Mouse (Mus musculus) c-Kit-positive CD71-positive TER-119-positive erythroid progenitor cells, embryonic 14.5 days (primary cell): ENCODE measurements around the gene 4930562C15Rik.
A peak's percentile ranks its signal among the peaks of the same experiment; 100 is the strongest.

Experiments used
- DNase-seq: peaks from one replicate; pipeline ENCODE4 v3.0.0-alpha.2; 2013; ENCODE audit warnings: low spot score

The 4930562C15Rik gene

DNA sequence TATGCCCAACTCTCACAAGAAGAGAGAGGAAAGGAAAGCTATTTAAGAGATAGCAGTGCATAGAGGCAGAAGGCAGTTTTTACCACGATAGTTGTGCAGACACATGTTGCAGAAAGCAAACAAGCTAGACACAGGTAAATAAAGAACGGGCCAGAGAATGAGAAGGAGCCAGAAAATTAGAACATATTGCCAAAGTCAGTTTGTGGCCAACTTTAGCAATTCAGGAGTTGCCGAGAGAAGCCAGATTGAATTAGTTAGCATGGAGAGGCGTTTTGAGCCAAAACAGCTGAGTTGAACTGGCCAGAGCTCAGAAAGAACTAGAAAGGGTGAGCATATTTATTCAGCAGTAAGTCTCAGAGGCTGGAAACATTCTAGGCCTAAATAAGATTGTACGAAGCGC lies 57.0 kb downstream of the 4930562C15Rik start:
- no peak for DNase-seq

DNA sequence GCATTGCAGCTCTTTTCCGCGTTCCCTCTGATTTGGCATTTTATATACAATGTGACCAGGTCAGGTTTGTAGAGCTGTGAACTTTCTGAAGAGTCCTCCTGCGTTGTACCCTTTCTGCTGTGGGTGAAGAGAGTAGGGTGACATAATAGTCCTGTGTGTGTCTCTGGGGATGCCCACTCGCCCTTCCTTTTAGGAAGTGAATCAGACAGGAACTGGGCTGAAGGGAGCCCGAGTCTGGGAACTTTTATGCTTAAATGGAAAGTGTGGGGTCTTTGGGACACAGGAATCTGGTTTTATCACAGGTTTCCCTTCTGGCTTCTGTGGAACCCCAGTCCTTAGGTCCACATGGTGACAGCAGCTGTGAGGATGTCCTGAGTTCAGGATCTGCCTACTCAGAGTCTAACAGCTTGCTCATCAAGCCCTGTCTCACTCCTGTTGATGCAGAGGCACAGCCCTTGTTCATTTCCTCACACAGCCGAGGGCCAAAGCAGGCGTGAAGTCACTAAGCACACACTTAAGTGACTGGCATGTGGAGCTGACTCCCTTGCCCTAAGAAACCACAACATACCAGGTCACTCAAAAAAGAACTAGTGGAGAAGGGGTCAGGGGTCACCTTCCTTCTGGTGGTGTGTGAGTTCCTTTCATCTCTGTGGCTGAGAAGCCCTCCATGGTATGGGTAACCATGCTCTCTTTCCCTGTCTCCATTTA lies 59.1 kb downstream of the 4930562C15Rik start:
- no peak for DNase-seq

DNA sequence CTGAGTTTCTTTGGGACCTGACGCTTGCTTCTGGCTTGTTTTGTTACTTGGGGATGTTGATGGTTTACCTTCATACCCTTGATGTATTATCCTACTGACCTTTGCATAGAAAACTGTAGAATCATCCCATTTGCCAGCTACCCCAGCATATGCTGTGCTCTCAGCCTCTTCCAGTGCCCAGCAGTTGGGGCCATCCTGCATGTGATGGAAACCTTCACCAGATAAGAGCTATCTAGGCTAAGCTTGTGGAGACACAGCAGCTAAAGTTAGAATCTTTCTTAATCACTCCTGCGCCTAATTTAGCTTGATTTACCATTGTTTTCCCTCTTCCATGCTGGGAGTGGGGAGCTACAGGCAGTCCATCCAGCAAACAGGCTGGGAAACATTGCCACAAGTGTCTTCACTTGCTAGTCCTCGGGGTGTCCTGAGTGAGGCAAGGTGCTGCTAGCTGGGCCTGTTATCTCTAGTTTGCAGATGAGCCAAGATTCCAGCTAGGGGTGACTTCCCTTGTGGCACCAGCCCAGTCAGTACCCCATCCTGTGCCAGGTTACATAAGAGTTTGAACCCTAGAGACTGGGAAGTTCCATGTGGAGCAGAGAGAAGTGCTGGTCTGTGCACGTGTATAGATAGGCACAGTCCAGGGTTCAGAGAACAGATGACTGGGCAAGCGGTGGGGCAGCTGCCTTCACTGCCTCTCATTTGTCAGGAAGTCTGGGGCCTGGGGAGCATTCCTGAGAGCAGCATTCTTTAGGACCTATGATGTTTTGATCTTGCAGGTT lies 61.2 kb downstream of the 4930562C15Rik start:
- no peak for DNase-seq

DNA sequence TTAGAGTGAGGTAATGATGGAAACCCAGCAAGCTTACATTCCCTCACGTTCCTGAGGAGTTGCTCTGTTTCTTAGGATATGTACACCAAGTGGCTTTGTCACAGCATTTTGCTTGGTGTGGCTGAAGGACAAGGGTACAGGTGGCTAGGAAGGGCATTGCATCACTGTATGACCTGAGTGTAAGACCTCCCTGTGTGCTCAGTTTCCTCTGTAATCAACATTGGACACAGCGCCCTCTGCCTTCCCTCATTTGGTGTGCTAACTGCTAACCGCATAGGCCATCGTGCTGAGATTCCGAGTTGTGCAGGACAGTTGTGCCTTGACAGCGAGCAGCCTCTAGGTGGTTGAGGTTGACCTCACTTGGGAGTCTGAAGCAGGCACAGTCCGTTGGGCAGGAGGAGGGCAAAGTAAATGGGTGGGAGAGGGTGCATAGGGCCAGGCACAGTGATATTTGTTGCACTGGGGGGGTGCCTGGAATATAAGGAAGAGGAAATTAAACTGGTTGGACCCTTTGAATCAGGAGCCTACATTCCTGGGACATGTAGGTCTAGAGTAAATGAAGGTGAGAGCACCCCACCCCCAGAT lies 62.0 kb downstream of the 4930562C15Rik start:
- no peak for DNase-seq

DNA sequence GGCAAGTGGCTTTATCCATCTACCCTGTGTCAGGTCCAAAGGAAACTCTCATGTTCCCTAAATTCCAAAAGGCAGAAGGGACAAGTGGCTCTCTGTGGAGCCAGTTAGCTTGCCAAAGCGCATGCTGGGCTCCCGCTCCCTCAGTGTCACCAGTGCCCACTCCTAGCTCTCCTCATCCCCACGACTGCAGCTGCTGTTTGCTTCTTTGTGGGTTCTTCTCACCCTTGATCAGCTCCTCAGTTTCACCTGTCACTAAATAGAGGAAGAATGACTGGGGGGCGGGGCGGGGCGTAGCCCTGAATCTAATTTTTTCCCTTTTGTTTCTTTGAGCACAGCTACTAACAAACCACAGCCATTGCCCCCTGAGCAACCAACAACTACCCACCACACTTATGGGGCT lies 63.7 kb downstream of the 4930562C15Rik start:
- DNase-seq: no peak

DNA sequence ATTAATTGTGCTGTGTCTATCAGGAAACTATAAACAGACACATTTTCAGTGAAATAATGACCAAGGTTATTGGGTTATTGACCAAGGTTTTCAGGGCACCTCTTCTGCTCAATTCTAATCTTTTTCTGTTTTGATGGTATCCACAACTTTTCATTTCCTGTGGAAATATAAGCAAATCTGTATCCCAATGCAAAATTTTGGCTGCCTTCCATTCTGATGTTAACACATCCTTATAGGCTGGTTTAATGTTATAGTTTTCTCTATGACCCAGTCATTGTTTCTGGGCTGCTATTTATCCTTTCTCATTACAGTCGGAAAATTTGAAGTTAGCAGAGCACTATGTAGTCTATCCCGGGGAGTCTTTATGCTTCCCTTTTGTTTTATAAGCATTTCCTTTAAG lies 64.5 kb downstream of the 4930562C15Rik start:
- DNase-seq: no peak

DNA sequence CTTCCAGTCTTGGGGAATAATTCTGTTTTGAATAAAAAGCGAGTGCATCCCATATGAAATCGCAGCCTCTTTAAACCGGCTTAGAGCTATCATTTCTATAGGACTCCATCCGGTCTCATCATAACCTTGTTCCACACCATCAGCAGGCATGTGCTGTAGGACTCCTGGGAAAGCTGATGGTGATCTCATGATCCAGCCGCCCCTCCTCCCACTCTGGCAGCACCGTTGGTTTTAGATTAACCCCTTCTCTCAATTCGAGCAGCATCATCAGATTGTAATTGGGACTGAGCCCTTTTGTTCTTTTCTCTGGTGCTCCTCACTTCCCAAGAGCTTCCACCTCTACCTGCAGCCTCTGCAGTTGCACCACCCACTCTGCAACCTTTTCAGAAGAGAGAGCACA lies 66.0 kb downstream of the 4930562C15Rik start:
- DNase-seq: no peak

DNA sequence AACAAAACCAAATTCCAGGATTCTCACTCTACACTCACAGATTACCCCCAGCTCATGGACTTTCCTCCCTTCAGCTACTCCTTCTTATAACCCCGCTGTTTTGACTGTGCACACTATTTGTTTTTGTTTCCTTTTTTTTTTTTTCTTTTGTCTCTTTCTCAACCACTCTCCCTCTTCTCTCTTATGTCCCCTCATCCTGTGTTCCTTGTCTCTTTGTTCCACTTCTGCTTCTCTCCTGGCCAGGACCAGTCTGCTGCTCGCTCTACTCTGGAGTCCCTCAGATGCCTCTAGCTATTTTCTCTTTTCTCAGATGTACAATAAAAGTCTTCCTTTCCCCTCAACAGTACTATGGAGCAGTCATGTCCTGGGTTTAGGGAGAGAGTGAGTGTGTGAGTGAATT lies 67.2 kb downstream of the 4930562C15Rik start:
- no peak for DNase-seq

DNA sequence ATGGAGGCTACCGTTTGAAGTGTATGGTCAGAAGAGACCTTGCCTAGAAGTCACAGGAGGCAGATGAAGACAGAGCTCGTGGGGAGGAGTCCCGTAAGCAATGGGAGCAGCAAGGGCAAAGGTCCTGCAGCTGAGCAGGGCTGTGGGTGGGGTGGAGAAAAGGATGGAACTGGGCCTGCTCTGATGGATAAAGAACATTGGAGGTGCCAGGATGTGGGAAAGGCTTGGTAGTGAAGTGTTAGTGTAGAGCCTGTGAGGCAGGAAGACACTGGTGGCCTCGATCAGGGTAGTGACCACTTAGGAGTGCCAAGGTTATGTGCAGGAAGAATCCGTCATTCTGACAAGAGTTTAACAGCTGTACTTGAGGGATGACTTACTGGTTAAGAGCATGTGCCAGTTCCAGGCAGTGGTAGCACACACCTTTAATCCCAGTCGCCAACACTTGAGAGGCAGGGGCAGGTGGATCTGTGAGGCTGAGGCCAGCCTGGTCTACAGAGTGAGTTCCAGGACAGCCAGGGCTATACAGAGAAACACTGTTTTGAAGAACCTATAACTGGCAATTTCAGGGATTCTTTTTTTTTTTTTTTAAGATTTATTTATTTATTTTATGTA lies 68.4 kb downstream of the 4930562C15Rik start:
- DNase-seq: no peak

DNA sequence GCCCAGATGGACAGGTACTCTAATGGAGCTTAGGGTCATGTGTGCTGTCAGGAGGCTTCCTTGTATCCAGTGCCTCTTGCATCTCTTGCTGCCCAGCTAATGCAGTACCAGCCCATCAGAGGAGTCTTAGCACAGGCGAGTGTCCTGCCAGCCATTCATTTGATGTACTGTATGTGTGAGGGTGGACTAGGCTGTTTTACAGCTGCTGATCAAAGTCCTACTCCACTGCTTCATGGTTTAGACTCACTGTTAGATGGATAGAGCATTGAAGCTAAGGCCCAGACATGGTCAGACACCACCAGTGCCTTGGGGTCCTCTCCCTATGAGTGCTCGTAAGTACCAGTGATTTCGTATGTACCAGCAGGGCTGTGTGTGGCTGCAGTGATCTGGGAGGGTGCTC lies 69.7 kb downstream of the 4930562C15Rik start:
- DNase-seq: no peak

DNA sequence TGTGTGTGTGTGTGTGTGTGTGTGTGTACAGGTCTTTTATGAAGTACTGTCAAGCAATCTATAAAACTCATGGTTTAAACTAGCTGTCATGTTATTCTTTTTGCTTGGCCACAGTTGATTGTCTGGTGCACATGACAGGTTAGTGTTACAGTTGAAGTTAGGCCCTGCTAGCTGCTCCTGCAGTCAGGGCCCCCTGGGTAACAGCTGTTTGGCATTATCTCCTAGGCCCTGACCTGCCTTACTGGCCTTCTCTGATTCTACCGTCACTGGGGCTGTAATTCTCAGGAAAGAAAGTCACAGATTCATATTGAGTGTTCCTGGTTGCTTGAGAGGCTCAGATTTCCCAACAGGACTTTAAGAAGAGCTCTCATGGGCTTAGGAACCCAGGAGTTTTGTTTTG lies 70.4 kb downstream of the 4930562C15Rik start:
- no peak for DNase-seq

DNA sequence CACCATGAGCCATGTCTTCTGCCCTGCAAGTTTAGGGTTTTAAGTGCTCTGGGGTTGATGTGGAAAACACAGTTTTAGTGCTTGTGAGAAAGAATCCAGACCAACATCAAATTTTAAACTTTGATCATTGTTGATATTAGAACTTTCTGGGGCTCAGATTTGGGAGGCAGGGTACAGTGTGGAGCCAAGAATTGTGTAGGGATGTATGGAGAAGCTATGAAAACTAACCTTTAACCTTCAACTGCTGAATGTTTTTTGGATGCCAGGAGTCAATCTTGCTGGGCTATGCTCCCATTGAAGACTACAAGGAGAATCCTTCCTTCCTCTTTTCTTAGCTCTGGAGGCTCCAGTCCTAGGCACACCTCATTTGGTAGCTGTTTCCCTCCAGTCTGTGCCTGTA lies 71.3 kb downstream of the 4930562C15Rik start:
- no peak for DNase-seq

DNA sequence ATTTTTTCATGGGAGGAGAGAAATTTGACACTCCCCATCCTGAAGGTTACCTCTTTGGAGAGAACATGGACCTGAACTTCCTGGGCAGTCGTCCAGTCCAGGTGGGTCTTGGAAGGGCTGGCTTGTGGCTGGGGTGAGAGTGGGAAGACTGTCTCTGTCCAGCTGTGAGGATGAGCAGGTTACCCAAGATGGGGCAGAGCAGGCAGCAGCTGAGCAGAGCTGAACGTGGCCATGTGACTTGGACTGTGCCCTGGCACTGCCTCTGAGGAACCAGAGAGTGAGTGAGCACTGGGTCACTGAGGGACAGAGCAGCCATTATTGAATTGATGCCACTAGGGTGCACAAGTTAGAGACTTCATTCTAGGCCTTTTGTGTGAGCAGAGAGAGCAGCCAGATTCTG lies 72.2 kb downstream of the 4930562C15Rik start:
- DNase-seq: no peak

DNA sequence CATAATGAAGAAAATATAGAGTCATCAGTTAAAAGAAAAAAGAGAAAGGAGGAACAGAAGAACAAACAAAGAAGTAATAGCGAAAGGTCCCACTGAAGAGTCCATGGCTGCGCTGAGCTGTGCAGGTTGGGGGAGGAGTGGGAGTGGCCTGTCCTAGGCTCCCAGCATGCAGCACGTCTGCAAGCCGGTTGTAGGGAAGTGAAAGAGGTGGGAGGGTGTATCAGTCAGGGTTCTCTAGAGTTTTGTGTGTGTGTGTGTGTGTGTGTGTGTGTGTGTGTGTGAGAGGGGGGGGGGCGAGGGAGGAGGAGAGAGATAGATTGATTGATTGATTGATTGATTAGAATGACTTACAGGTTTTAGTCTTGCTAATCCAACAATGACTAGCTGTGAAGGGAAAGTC lies 72.8 kb downstream of the 4930562C15Rik start:
- DNase-seq: no peak

DNA sequence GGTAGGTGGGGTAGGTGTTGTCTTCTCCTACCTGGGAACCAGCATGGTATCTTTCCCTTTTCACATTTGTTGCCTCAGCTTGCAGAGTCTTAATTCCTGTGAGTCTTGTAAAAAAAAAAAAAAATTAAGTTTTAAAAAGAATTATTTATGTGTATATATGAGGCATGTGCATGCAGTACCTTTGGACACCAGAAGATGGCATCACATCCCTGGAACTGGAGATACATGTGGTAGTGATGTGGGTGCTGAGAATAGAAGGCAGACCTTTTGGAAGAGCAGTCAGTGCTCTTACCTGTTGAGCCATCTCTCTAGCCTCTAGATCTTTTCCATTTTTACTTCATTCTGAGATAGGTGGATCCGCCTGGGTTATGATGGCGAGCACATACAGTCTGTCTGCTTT lies 74.5 kb downstream of the 4930562C15Rik start:
- no peak for DNase-seq

DNA sequence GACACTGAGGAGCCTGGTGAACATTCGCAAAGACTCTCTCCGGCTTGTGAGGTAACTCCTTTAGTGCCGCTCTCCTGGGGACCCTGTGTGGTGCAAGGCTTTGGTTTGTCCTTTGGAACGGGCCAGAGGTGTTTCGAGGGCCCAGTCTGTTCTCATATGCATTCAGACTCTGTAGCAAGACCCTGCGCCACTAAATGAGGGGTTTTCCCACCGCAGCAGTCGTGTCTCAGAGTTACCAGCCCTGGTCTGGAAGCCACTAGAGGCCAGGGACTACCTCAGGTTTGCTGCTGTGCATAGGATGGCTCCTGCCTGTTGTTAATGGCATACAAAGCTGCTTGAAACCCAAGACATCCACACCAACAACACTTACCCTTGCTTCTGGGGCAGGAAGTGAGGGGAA lies 75.5 kb downstream of the 4930562C15Rik start:
- DNase-seq: no peak

DNA sequence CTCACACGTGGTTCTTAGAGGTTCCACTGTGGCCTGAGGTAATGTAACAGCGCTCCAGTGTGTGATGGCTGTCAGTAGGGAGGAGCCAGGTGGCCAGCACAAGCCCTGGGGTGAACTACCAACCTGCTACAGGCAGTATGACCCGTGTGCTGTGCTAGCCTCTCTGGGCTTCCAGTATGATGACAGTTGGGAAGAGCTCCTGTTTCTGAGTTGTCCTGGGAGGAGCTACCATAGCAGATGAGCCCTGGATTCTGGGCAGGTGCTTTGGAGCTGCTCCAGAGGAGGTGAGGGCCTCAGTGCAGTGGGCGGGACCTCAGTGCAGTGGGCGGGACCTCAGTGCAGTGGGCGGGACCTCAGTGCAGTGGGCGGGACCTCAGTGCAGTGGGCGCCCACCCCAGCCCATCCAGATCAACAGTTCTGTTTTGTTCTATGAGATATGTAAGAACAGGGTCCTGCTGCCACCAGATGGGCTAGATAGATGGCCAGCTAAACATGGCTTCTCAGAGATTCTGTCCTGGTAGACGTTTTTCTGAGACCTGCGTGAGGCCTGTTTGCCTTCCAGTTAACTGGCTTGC lies 76.9 kb downstream of the 4930562C15Rik start:
- no peak for DNase-seq

DNA sequence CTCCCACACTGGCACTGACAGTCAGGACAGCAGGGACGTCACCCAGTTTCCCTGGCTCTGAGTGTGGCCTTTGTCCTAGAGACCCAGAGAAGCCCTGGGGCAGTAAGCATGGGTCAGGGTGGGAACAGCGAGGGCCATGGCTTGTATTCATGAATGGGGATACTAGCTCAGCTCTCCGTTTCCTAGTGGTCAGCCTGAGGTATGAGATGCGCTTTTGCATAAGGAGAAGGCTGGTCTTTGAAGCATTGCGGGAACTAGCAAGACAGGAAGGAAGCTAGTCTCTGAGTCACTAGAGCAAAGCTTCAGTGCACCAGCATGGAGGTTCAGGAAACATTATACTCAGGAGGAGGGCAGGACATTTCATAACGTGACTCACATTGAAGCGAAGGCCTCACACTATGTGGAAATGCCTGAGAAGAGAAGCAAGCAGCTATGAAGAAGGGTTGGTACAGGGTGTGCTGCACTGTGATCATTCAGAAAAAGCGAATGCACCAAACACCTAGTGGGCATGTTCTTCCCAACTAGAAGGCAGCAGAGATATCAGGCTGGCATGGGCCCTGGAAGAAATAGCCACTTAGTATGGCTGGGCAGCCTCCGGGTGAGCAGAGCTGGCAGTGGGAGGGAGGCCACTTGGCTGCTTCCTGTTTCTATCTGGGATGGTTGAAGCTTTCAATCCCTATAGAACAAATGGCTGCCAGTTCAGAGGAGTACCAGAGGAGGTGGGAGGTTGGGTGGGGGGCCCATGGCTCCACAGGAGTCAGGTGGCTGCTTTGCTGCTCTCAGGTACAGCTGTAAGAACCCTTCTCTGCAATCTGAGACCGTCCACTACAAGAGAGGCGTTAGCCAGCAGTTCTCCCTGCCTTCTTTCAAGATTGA lies 77.9 kb downstream of the 4930562C15Rik start:
- DNase-seq: no peak

DNA sequence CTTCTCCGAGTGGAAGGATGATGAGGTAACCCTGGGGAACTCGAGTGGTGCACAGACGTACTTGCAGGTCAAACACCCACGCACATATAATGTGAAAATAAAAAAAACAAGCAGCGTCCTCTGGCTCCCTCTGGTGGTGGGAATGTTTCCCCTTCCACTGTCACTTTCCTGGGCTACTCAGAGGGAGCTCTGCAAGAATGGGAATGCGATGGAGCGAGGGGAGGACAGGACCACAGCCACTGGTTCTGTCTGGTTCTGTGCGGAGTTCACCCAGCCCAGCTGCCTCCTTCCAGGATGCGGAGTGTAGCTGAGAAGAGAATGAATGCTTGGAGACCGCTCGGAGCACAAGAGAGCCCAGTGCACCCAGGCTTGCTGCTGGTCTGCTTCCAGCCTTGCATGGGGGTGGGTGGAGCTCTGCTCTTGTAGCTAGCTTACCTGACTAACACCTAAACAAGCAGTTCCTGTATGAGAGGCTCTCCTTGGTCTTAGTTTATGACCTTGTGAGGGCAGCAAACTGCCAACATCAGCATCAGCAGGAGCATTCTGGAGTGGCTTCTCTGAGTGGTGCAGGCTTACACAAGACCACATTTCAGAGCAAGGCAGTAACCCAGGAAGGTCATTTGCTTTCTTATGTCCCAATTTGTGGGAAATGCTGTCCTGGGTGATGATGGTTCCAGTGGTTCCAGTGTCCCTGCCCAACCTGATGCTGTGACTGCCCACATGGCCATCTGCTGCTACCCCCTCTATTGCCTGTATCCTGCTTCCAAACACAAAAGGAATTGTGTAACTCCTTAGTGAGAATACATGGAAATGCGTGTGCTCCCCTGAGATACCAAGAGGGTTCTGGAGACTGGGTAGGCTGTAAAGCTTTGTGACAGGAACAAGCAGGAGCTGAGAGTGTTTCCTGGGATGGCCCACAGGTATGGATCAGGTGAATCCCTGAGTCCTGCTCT lies 78.8 kb downstream of the 4930562C15Rik start:
- peak; percentile 72 for DNase-seq

DNA sequence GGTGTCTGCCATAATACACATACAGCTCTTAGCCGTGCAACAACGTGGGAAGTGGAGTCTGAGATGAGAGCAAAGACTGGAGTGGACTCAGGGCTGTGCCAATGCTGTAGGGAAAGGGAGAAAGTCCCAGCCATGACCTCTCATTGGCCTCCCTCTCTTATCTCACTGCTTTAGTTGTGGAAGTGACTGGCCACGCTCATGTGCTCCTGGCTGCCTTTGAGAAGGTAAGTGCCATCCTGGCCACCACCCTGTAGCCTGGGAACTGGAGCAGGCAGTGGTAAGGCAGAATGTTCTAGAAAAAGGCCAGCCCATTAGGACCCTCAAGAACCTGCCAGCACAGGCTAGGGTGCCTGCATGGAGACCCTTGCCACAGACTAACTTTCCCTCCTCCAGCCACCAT lies 80.7 kb downstream of the 4930562C15Rik start:
- DNase-seq: no peak
